Mouse (Mus musculus): ENCODE results near the gene Olfr789. TPM values are rescaled to one million over a fixed set of nuclear protein-coding genes. Genes with fewer than 3 reads are reported as not detected.

Olfr789 gene
- polyA plus RNA-seq, 1 experiment from 2014 or later: not detected

Other genes starting within 250 kb of the Olfr789 start
- gene Olfr774, start 248.5 kb upstream of the Olfr789 start, polyA plus RNA-seq (2014; fragmentation: Nextera tagmentation; extraction: Ambion mirVana): not detected in 2 replicates
- not detected in 2 replicates for gene Olfr775, start 236.3 kb upstream of the Olfr789 start, polyA plus RNA-seq (2014; fragmentation: Nextera tagmentation; extraction: Ambion mirVana)
- gene Olfr776, start 225.6 kb upstream of the Olfr789 start, polyA plus RNA-seq (2014; fragmentation: Nextera tagmentation; extraction: Ambion mirVana): not detected in 2 replicates
- not detected in 2 replicates for gene Olfr777, start 213.3 kb upstream of the Olfr789 start, polyA plus RNA-seq (2014; fragmentation: Nextera tagmentation; extraction: Ambion mirVana)
- not detected in 2 replicates for gene Olfr780, start 166.6 kb upstream of the Olfr789 start, polyA plus RNA-seq (2014; fragmentation: Nextera tagmentation; extraction: Ambion mirVana)
- gene Olfr781, start 155.9 kb upstream of the Olfr789 start, polyA plus RNA-seq (2014; fragmentation: Nextera tagmentation; extraction: Ambion mirVana): not detected in 2 replicates
- not detected in 2 replicates for gene Olfr782, start 135.9 kb upstream of the Olfr789 start, polyA plus RNA-seq (2014; fragmentation: Nextera tagmentation; extraction: Ambion mirVana)
- 0.07 TPM in 1 of 2 replicates, not detected in the other for gene Olfr784, start 100.7 kb upstream of the Olfr789 start, polyA plus RNA-seq (2014; fragmentation: Nextera tagmentation; extraction: Ambion mirVana)
- not detected in 2 replicates for gene Olfr785, start 79.3 kb upstream of the Olfr789 start, polyA plus RNA-seq (2014; fragmentation: Nextera tagmentation; extraction: Ambion mirVana)
- not detected in 2 replicates for gene Olfr786, start 57.4 kb upstream of the Olfr789 start, polyA plus RNA-seq (2014; fragmentation: Nextera tagmentation; extraction: Ambion mirVana)
- not detected in 2 replicates for gene Olfr787, start 22.9 kb upstream of the Olfr789 start, polyA plus RNA-seq (2014; fragmentation: Nextera tagmentation; extraction: Ambion mirVana)
- not detected in 2 replicates for gene Olfr788, start 13.8 kb upstream of the Olfr789 start, polyA plus RNA-seq (2014; fragmentation: Nextera tagmentation; extraction: Ambion mirVana)
- not detected in 2 replicates for gene Olfr790, start 13.7 kb downstream of the Olfr789 start, polyA plus RNA-seq (2014; fragmentation: Nextera tagmentation; extraction: Ambion mirVana)
- gene Olfr791, start 37.0 kb downstream of the Olfr789 start, polyA plus RNA-seq (2014; fragmentation: Nextera tagmentation; extraction: Ambion mirVana): not detected in 2 replicates
- gene Olfr792, start 54.4 kb downstream of the Olfr789 start, polyA plus RNA-seq (2014; fragmentation: Nextera tagmentation; extraction: Ambion mirVana): not detected in 2 replicates
- gene Olfr794, start 82.9 kb downstream of the Olfr789 start, polyA plus RNA-seq (2014; fragmentation: Nextera tagmentation; extraction: Ambion mirVana): not detected in 2 replicates
- gene Olfr796, start 127.8 kb downstream of the Olfr789 start, polyA plus RNA-seq (2014; fragmentation: Nextera tagmentation; extraction: Ambion mirVana): not detected in 2 replicates
- not detected in 2 replicates for gene Olfr798, start 143.2 kb downstream of the Olfr789 start, polyA plus RNA-seq (2014; fragmentation: Nextera tagmentation; extraction: Ambion mirVana)
- not detected in 2 replicates for gene Olfr799, start 152.7 kb downstream of the Olfr789 start, polyA plus RNA-seq (2014; fragmentation: Nextera tagmentation; extraction: Ambion mirVana)
- not detected in 2 replicates for gene Olfr800, start 172.9 kb downstream of the Olfr789 start, polyA plus RNA-seq (2014; fragmentation: Nextera tagmentation; extraction: Ambion mirVana)
- not detected in 2 replicates for gene Olfr801, start 189.1 kb downstream of the Olfr789 start, polyA plus RNA-seq (2014; fragmentation: Nextera tagmentation; extraction: Ambion mirVana)
- 0.04 TPM in 1 of 2 replicates, not detected in the other for gene Olfr802, start 203.4 kb downstream of the Olfr789 start, polyA plus RNA-seq (2014; fragmentation: Nextera tagmentation; extraction: Ambion mirVana)
- gene Olfr803, start 209.5 kb downstream of the Olfr789 start, polyA plus RNA-seq (2014; fragmentation: Nextera tagmentation; extraction: Ambion mirVana): not detected in 2 replicates
- gene Olfr804, start 218.5 kb downstream of the Olfr789 start, polyA plus RNA-seq (2014; fragmentation: Nextera tagmentation; extraction: Ambion mirVana): not detected in 2 replicates
- not detected in 2 replicates for gene Olfr805, start 244.6 kb downstream of the Olfr789 start, polyA plus RNA-seq (2014; fragmentation: Nextera tagmentation; extraction: Ambion mirVana)

Measured in kidney, embryonic 14.5 days (tissue).